Mouse (Mus musculus): ENCODE data around the gene Dnase2a. TPM values are rescaled to one million over a fixed set of nuclear protein-coding genes. Genes with fewer than 3 reads are reported as not detected.

The Dnase2a gene
- polyA plus RNA-seq, 1 experiment from 2014 or later: 8.6 TPM

- no peak overlapping the region for H3K27ac ChIP-seq
- peaks cover 27% of the 10 kb centered on the region for H3K4me1 ChIP-seq
- no peaks in the 10 kb centered on the region for H3K36me3 ChIP-seq
- ATAC-seq (replicated peaks; ENCODE audit: low FRiP score): no peak; the same call in 1 of the 2 replicates
- peak overlapping the region; percentile 59 for H3K4me3 ChIP-seq (replicated peaks)
- H3K4me2 ChIP-seq: peak overlapping the region; percentile 91
- H3K9me3 ChIP-seq (replicated peaks): no peaks in the 10 kb centered on the region
- H3K9ac ChIP-seq: peak overlapping the region; percentile 59
- 46% methylated on average over 20 of the region's 20 CpGs for WGBS
- peaks cover 47% of the 10 kb centered on the region for H3K27me3 ChIP-seq
These were observed 905 bp downstream of the Dnase2a start for GRCm38 (mm10) chr8:84909162-84909767.

DNA sequence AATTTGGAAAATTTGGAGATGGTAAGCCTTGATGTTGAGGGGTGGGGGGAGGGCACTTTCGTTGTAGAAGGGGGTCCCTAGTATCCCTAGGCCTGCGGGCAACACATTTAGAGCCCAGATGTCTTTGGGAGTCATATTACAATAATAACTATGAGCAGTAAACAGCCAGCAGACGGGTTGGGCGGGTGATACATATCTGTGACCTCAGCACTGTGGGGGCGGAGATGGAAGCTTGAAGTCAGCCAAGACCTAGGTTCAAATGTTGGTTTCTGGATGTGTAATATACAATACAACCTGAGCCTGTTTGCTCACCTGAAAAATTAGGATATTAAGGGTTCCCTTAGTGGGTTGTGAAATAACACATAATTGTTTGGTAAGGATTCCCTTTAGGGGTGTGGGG is 1.6 kb downstream of the Dnase2a start:
- peaks cover 27% of the 10 kb centered on the region for H3K4me1 ChIP-seq
- no peak overlapping the region for H3K4me3 ChIP-seq (replicated peaks)
- no peak overlapping the region for H3K4me2 ChIP-seq
- no peak for ATAC-seq (replicated peaks; ENCODE audit: low FRiP score)
- no peaks in the 10 kb centered on the region for H3K9me3 ChIP-seq (replicated peaks)
- 54% methylated on average over 5 of the region's 5 CpGs for WGBS
- H3K27me3 ChIP-seq: peaks cover 47% of the 10 kb centered on the region
- H3K36me3 ChIP-seq: no peaks in the 10 kb centered on the region
- H3K9ac ChIP-seq: no peak overlapping the region
- H3K27ac ChIP-seq: no peak overlapping the region

DNA sequence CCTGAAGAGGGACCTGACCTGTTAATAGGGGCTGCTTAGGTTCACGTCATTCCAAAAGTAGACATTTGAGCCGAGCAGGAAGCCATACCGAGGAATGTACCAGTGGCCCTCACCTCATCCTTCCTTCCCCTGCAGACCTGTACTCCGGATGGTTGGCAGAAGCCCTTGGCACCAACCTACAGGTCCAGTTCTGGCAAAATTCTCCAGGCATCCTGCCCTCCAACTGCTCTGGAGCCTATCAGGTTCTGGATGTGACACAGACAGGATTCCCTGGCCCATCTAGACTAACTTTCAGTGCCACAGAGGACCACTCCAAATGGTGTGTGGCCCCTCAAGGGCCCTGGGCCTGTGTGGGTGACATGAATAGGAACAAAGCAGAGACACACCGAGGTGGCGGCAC is 2.2 kb downstream of the Dnase2a start:
- Histone ChIP-seq H3K4me2 (no peak overlapping the region), H3K36me3 (no peaks in the 10 kb centered on the region), H3K9ac (no peak overlapping the region), H3K9me3 (replicated peaks) (no peaks in the 10 kb centered on the region; the same call in 1 of the 2 replicates), H3K27me3 (peaks cover 47% of the 10 kb centered on the region), H3K27ac (no peak overlapping the region), H3K4me3 (replicated peaks) (no peak overlapping the region), H3K4me1 (peaks cover 27% of the 10 kb centered on the region)
- no peak for ATAC-seq (replicated peaks; ENCODE audit: low FRiP score)
- WGBS: 84% methylated on average over 6 of the region's 6 CpGs

- WGBS: 82% methylated on average over 9 of the region's 9 CpGs
- Histone ChIP-seq H3K27me3 (peaks cover 59% of the 10 kb centered on the region), H3K27ac (no peak overlapping the region), H3K9me3 (replicated peaks) (no peaks in the 10 kb centered on the region; the same call in 1 of the 2 replicates), H3K4me2 (no peak overlapping the region), H3K9ac (no peak overlapping the region), H3K36me3 (no peaks in the 10 kb centered on the region), H3K4me3 (replicated peaks) (no peak overlapping the region), H3K4me1 (peaks cover 27% of the 10 kb centered on the region)
- ATAC-seq (replicated peaks; ENCODE audit: low FRiP score): no peak
These were observed 3.5 kb downstream of the Dnase2a start for GRCm38 (mm10) chr8:84911854-84912253.

DNA sequence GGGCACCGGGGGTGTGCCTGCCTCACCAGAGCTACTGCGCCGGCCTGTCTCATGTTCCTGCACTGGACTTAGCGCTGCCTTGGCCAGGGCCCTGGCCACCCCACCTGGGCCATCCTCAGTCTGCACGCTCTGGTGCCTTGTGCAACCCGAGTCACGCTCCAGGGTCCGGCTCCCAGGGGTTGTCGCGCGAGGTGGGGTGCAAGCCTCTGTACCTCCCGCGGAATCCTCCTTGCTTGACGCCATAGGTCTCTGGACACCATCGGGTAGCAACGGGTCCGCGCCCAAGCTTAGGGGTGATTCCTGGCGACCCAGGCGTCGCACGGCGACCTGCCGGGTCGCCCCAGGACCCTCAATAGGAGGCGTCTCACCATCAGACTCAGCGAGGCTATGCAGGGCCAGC is 4.0 kb downstream of the Dnase2a start:
- WGBS: 15% methylated on average over 27 of the region's 27 CpGs
- Histone ChIP-seq H3K4me1 (peaks cover 27% of the 10 kb centered on the region), H3K27ac (no peak overlapping the region), H3K4me2 (peak overlapping the region; percentile 87), H3K9ac (no peak overlapping the region), H3K36me3 (no peaks in the 10 kb centered on the region), H3K27me3 (peaks cover 64% of the 10 kb centered on the region), H3K4me3 (replicated peaks) (peak overlapping the region; percentile 49), H3K9me3 (replicated peaks) (no peaks in the 10 kb centered on the region; the same call in 1 of the 2 replicates)
- no peak for ATAC-seq (replicated peaks; ENCODE audit: low FRiP score)

GRCm38 (mm10) chr8:84912895-84913501 is 4.6 kb downstream of the Dnase2a start:
- no peaks in the 10 kb centered on the region; the same call in 1 of the 2 replicates for H3K9me3 ChIP-seq (replicated peaks)
- H3K4me2 ChIP-seq: peak overlapping the region; percentile 87
- H3K9ac ChIP-seq: peak overlapping the region; percentile 37
- peak; percentile 52; the same call in 1 of the 2 replicates for ATAC-seq (replicated peaks; ENCODE audit: low FRiP score)
- peaks cover 71% of the 10 kb centered on the region for H3K27me3 ChIP-seq
- H3K4me1 ChIP-seq: peaks cover 30% of the 10 kb centered on the region
- H3K27ac ChIP-seq: no peak overlapping the region
- WGBS: 1% methylated on average over 55 of the region's 55 CpGs
- H3K4me3 ChIP-seq (replicated peaks): peak overlapping the region; percentile 49
- H3K36me3 ChIP-seq: no peaks in the 10 kb centered on the region

DNA sequence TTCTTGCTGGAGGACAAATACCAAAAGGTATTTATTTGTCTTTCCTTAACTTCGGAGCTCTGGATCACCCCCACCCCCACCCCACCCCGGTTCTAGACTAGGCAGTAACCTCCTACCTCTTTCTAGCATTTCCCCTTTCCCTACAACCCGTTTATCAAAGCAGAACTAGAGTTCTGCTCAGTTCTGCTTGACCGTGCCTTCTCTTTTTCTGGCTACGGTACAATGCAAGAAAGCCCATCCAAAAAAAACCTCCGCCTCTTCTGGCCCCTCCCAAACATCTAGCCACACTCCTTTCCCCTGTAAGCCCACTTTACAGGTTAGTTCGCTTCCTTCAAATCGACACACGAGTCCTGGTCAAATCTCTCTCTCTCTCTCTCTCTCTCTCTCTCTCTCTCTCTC is 5.1 kb downstream of the Dnase2a start:
- 13% methylated on average over 9 of the region's 9 CpGs for WGBS
- no peak for ATAC-seq (replicated peaks; ENCODE audit: low FRiP score)

GRCm38 (mm10) chr8:84913960-84914359 is 5.6 kb downstream of the Dnase2a start:
- peak overlapping the region; percentile 49 for H3K4me3 ChIP-seq (replicated peaks)

More for the DNA sequence above, 5.1 kb downstream of the Dnase2a start:
- Histone ChIP-seq H3K4me1 (peaks cover 28% of the 10 kb centered on the region), H3K4me2 (peak overlapping the region; percentile 87), H3K36me3 (no peaks in the 10 kb centered on the region), H3K4me3 (replicated peaks) (peak overlapping the region; percentile 49), H3K9me3 (replicated peaks) (no peaks in the 10 kb centered on the region; the same call in 1 of the 2 replicates), H3K27me3 (peaks cover 76% of the 10 kb centered on the region), H3K27ac (no peak overlapping the region), H3K9ac (peak overlapping the region; percentile 37)

DNA sequence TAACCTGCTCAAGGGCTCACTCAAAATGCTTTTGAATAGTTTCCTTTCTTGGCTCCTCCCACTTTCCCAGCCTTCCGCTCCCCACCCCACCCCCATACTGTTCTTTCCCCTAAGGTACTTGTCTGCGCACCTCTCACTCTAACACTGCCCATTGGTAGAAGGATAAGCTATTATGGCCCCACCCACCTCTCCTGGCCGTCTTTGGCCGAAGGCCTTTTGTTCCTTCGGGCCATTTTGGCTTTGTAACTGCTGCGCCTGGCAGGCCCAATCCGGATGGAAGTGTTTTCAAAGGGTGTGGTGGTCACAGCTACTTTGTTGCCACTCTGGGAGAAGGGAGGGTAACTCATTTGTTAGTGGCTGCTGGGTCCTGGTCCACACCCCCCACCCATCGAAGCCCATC is 6.9 kb downstream of the Dnase2a start:
- H3K9me3 ChIP-seq (replicated peaks): no peaks in the 10 kb centered on the region; the same call in 1 of the 2 replicates
- no peak overlapping the region for H3K27ac ChIP-seq
- H3K9ac ChIP-seq: no peak overlapping the region
- no peak overlapping the region for H3K4me3 ChIP-seq (replicated peaks)
- peaks cover 76% of the 10 kb centered on the region for H3K27me3 ChIP-seq
- peaks cover 20% of the 10 kb centered on the region for H3K4me1 ChIP-seq
- 83% methylated on average over 8 of the region's 8 CpGs for WGBS
- ATAC-seq (replicated peaks; ENCODE audit: low FRiP score): no peak
- H3K36me3 ChIP-seq: no peaks in the 10 kb centered on the region
- H3K4me2 ChIP-seq: no peak overlapping the region

More at GRCm38 (mm10) chr8:84913960-84914359, 5.6 kb downstream of the Dnase2a start:
- no peaks in the 10 kb centered on the region for H3K36me3 ChIP-seq
- ATAC-seq (replicated peaks; ENCODE audit: low FRiP score): no peak
- H3K27ac ChIP-seq: no peak overlapping the region
- no peak overlapping the region for H3K9ac ChIP-seq
- no peaks in the 10 kb centered on the region; the same call in 1 of the 2 replicates for H3K9me3 ChIP-seq (replicated peaks)
- peaks cover 25% of the 10 kb centered on the region for H3K4me1 ChIP-seq
- peak overlapping the region; percentile 87 for H3K4me2 ChIP-seq
- H3K27me3 ChIP-seq: peaks cover 77% of the 10 kb centered on the region
- WGBS: 24% methylated on average over 4 of the region's 4 CpGs

GRCm38 (mm10) chr8:84917781-84918180 is 9.4 kb downstream of the Dnase2a start:
- ATAC-seq (replicated peaks; ENCODE audit: low FRiP score): no peak
- Histone ChIP-seq H3K4me3 (replicated peaks) (no peak overlapping the region), H3K4me2 (no peak overlapping the region), H3K4me1 (peaks cover 12% of the 10 kb centered on the region), H3K9me3 (replicated peaks) (no peaks in the 10 kb centered on the region; the same call in 1 of the 2 replicates), H3K27me3 (peaks cover 53% of the 10 kb centered on the region), H3K36me3 (no peaks in the 10 kb centered on the region), H3K27ac (no peak overlapping the region), H3K9ac (no peak overlapping the region)
- WGBS: 20% methylated on average over 20 of the region's 20 CpGs

DNA sequence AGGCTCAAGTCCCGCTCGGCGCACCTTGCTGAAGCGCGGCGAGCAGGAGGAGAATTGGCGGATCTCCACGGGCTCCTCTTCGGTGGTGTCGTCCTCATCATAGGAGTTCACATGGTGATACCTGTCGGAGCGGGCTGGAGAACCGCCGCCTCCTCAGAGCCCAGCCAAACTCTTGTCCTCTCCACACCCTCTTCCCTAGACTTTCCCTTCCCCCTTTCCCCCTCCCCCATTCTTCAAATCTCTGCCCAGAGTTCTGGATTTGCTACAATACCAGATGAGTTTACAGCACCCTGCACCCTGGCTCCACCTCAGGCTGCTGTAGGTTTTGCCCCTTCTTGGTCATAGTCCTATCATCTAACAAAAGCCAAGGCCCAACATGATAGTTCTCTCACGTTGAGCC is 10.3 kb downstream of the Dnase2a start:
- 89% methylated on average over 15 of the region's 15 CpGs for WGBS
- no peak overlapping the region for H3K9ac ChIP-seq
- ATAC-seq (replicated peaks; ENCODE audit: low FRiP score): no peak
- no peak overlapping the region for H3K4me2 ChIP-seq
- no peak overlapping the region for H3K4me3 ChIP-seq (replicated peaks)
- no peak overlapping the region for H3K27ac ChIP-seq
- peaks cover 52% of the 10 kb centered on the region for H3K27me3 ChIP-seq
- no peaks in the 10 kb centered on the region; the same call in 1 of the 2 replicates for H3K9me3 ChIP-seq (replicated peaks)
- H3K4me1 ChIP-seq: 0 out of 2 replicates have a peak, but pooled peaks cover 4% of the 10 kb centered on the region
- no peaks in the 10 kb centered on the region for H3K36me3 ChIP-seq

DNA sequence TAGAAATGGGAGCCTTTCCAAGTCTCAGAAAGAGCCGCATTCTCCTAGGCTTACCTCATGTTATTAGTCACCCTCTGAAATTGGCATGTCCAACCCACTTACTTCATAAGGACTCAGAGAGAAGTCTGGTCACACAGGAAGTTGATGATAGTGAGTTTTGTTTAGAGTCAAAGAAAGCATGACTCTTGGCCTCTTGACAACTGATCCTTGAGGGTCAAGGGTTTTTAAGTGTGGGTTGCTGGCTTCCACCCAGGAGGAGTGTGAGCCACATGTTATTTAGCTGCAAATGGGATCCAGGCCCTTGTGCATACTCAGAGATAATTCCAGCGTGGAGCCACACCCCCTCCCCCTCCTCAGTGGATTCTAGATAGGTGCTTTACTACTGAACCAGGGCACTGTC is 13.2 kb downstream of the Dnase2a start:
- no peak for ATAC-seq (replicated peaks; ENCODE audit: low FRiP score)
- Histone ChIP-seq H3K9ac (no peak overlapping the region), H3K27me3 (peaks cover 46% of the 10 kb centered on the region), H3K4me2 (no peak overlapping the region), H3K36me3 (no peaks in the 10 kb centered on the region), H3K27ac (no peak overlapping the region), H3K9me3 (replicated peaks) (no peaks in the 10 kb centered on the region), H3K4me1 (0 out of 2 replicates have a peak, but pooled peaks cover 4% of the 10 kb centered on the region), H3K4me3 (replicated peaks) (no peak overlapping the region)
- 83% methylated on average over 2 of the region's 2 CpGs for WGBS
